In the genomic region with DNA sequence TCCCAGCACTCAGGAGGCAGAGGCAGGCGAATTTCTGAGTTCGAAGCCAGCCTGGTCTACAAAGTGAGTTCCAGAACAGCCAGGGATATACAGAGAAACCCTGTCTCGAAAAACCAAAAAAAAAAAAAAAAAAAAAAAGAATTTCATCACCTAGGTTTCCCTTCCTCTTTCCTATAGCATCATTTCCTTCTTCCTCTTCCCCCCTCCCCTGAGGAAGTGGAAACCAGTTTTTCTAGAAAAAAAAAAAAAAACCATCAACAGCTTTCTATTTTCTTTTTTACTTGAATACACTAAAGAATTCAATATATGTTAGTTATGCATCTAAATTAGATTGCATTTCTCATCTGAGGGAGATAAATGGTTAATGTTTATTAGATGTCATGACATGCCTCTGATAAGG, we compare ENCODE assay signal across 1 mouse cellular context. TPM values are rescaled to one million over a fixed set of nuclear protein-coding genes. Genes with fewer than 3 reads are reported as not detected.
"Had no signal": no experiment of that assay in that cellular context is flagged by ENCODE, and none has a peak within 500 bp of the region (broad histone marks: within the 10 kb centered on the region; RNA-seq: fewer than 3 reads in every experiment).

No protein-coding gene starts in this region.

RNA-seq across cellular contexts. Expression of a gene that starts 6.9 kb away (rescaled TPM):
- total RNA-seq: megakaryocyte-erythroid progenitor cell, adult 5-6 weeks had no signal
